Mouse (Mus musculus) forebrain, embryonic 16.5 days (tissue): ENCODE results near the gene Fkbp6. TPM values are rescaled to one million over a fixed set of nuclear protein-coding genes. Genes with fewer than 3 reads are reported as not detected.
A peak's percentile ranks its signal among the peaks of the same experiment; 100 is the strongest.

Experiments used
- ATAC-seq: fragments of 200-750 bp; cut with Nextera tagmentation; 2 replicates; pipeline ENCODE4 v1.8.0; 2017; ENCODE audit warnings: mild to moderate bottlenecking, moderate library complexity
- H3K27ac ChIP-seq: fragments of 300-500 bp; sonication (generic); 2 replicates; pipeline ENCODE4 v1.5.1; 2014; ENCODE audit warnings: low read length, control low read depth
- H3K27me3 ChIP-seq: fragments of 300-500 bp; sonication (generic); replicated peaks from 2 replicates; pipeline ENCODE4 v1.6.1; 2014; ENCODE audit warnings: low read length; ENCODE audit not compliant: control insufficient read depth, insufficient read depth
- H3K36me3 ChIP-seq: fragments of 300-500 bp; sonication (generic); 2 replicates; pipeline ENCODE4 v1.6.1; 2014; ENCODE audit not compliant: control insufficient read depth, insufficient read depth
- H3K4me1 ChIP-seq: fragments of 300-500 bp; sonication (generic); replicated peaks from 2 replicates; pipeline ENCODE4 v1.6.1; 2014; ENCODE audit warnings: low read length; ENCODE audit not compliant: control insufficient read depth, insufficient read depth
- H3K4me2 ChIP-seq: fragments of 300-500 bp; sonication (generic); 2 replicates; pipeline ENCODE4 v1.6.1; 2014; ENCODE audit warnings: mild to moderate bottlenecking, low read length, control low read depth
- H3K4me3 ChIP-seq: fragments of 300-500 bp; sonication (generic); replicated peaks from 2 replicates; pipeline ENCODE4 v1.5.1; 2014; ENCODE audit warnings: mild to moderate bottlenecking, low read length, control low read depth
- H3K9ac ChIP-seq: fragments of 300-500 bp; sonication (generic); replicated peaks from 2 replicates; pipeline ENCODE4 v1.6.1; 2014; ENCODE audit warnings: low read depth, low read length, control low read depth
- H3K9me3 ChIP-seq: fragments of 300-500 bp; sonication (generic); 2 replicates; pipeline ENCODE4 v1.6.1; 2016; ENCODE audit warnings: low read length; ENCODE audit not compliant: control insufficient read depth
- WGBS: fragments of 180-500 bp; shearing (Covaris S2); extraction: QIAGEN DNeasy Blood & Tissue Kit; methylation state at CpG from one replicate; pipeline ENCODE4 v1.1.7; 2014; 5-methylcytosine and 5-hydroxymethylcytosine counted together
- polyA plus RNA-seq: library from polyadenylated mRNA; unstranded; fragments of >200 nt; fragmentation: Nextera tagmentation; extraction: Ambion mirVana; gene quantifications from 2 replicates; pipeline ENCODE4 v1.2.1, GENCODE M21; 2015

Gene Fkbp6
- polyA plus RNA-seq, 1 experiment from 2014 or later = not detected

DNA sequence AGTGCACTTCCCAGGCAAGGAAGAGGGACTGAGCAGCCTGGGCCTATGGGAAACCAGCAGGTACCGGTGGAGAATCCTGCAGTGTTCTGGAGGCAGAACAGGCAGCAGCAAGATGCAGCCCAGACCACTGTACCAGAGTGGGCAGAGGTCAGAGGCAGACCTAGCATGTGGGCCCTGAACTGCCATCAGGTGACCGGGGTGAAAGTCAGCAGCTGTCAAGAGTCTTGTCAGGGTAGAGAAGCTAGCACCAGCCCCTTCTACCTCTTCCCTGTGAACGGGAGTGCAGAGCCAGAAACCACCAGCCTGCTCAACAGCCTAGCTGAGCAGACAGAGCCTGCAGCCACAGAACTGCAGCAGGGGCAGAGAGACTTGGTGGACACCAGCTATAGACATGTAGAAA, 47.9 kb downstream of the Fkbp6 start:
- Histone ChIP-seq H3K9me3 (no peaks in the 10 kb centered on the region), H3K9ac (no peak overlapping the region), H3K4me3 (no peak overlapping the region), H3K27ac (no peak overlapping the region), H3K4me2 (no peak overlapping the region), H3K36me3 (no peaks in the 10 kb centered on the region), H3K27me3 (no peaks in the 10 kb centered on the region), H3K4me1 (no peaks in the 10 kb centered on the region)
- no peak for ATAC-seq
- 43% methylated on average over 3 of the region's 3 CpGs for WGBS

DNA sequence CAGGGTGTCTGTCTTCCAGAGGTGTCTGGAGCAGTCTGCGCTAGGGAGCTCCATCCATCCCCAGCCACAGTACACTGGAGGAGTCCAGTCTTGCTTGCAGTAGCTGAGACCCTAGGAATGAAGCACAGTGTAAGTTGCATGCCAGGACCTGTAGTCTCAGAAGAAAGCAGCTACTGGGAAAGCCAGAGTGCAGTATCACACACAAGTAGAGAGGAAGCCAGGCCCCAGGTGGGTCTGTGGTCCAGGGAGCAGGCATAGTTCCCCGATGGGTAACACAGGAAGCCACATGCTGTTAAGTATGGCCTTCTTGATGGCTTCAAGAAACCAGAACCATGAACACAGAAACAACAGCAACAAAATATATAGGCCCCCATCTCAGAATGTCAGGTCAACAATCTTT, 57.8 kb downstream of the Fkbp6 start:
- Histone ChIP-seq H3K4me1 (no peaks in the 10 kb centered on the region), H3K36me3 (no peaks in the 10 kb centered on the region), H3K9ac (no peak overlapping the region), H3K4me3 (no peak overlapping the region), H3K9me3 (no peaks in the 10 kb centered on the region), H3K27ac (no peak overlapping the region), H3K4me2 (no peak overlapping the region), H3K27me3 (no peaks in the 10 kb centered on the region)
- ATAC-seq = no peak
- WGBS = 93% methylated on average over 2 of the region's 2 CpGs

DNA sequence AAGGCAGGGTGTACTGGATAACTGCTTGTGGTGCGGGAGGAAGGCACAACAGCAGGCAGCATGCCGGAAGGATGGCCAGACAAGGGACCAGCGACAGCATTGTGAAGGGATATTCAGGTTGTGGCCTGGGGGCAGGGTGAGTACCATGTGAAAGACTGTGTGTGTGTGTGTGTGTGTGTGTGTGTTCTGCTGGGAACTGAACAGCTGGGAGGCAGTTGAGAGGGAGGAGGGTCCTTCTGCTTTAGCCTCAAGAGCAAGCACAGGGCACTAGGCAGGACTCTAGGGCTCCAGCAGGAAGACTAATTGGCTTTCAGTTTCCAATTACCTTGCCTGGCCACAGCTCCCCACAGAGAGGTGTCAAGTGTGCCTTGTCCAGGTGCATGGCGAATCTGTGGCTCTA, 58.7 kb downstream of the Fkbp6 start:
- H3K27me3 ChIP-seq = no peaks in the 10 kb centered on the region
- no peak for ATAC-seq

DNA sequence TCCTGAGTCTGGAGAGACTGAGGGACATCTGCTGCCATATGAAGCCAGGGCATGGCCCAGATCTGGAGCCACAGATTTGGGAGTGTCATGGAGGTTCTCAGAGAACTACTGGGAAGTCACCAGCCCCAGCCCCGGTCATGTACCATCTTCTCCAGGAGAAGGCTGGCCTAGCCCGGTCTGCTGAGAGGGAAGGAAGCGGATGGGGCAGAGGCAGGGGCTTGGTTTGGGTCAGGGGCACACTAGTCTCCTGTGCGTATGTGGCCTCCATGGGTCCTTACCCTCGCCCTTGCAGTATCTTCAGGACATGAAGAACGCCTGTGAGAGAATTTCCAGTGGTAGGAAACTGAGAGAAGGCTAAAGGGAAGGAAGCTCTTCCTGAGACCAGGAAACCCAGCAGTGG, 59.1 kb downstream of the Fkbp6 start:
- Histone ChIP-seq H3K27me3 (no peaks in the 10 kb centered on the region), H3K27ac (no peak overlapping the region), H3K4me3 (no peak overlapping the region), H3K9me3 (no peaks in the 10 kb centered on the region), H3K4me1 (no peaks in the 10 kb centered on the region), H3K4me2 (no peak overlapping the region), H3K9ac (no peak overlapping the region), H3K36me3 (no peaks in the 10 kb centered on the region)
- no peak for ATAC-seq
- 91% methylated on average over 6 of the region's 6 CpGs for WGBS

More for the DNA sequence above, 58.7 kb downstream of the Fkbp6 start:
- Histone ChIP-seq H3K27ac (no peak overlapping the region), H3K9me3 (no peaks in the 10 kb centered on the region), H3K4me1 (no peaks in the 10 kb centered on the region), H3K9ac (no peak overlapping the region), H3K4me3 (no peak overlapping the region), H3K36me3 (no peaks in the 10 kb centered on the region), H3K4me2 (no peak overlapping the region)
- 39% methylated on average over 4 of the region's 4 CpGs for WGBS

DNA sequence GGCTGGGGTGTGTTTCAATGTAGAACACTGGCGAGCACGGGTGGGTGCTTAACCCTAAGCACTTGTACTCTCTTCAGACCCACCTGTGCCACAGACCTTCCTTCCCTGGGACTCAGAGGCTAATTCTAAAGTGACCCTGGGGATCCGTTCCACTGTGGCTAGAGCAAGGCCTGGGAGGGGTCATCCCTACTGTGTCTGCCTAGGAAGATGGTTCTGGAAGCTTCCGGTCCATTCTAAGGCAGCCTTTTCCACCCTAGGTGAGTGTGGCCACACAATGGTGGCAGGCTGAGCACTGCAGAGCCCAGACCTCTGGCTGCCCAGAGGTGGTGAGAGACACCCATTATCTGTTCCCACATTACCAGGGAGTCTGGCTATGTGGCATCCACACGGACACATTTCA, 62.9 kb downstream of the Fkbp6 start:
- Histone ChIP-seq H3K27me3 (no peaks in the 10 kb centered on the region), H3K4me1 (no peaks in the 10 kb centered on the region), H3K27ac (no peak overlapping the region), H3K4me2 (no peak overlapping the region), H3K9me3 (no peaks in the 10 kb centered on the region), H3K36me3 (no peaks in the 10 kb centered on the region), H3K9ac (no peak overlapping the region), H3K4me3 (no peak overlapping the region)
- no peak for ATAC-seq
- 78% methylated on average over 5 of the region's 5 CpGs for WGBS

DNA sequence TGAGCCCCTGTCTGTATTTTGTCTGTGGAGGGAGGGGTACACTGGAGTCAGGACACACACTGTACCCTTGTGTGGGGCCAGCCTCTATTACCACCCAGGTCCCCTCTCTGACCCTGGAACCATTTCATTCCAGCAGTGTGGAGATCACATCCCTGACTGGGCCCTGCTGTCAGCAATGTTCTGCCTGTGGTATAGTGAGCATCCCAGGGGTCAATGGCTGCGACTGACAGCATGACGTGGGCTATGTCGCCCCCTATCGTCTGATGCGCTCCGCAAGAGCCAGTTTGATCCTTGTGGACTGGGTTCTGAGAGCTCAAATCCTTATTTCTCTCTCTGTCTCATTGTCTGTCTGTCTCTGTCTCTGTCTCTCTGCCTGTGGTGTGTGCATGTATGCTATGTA, 63.7 kb downstream of the Fkbp6 start:
- H3K4me1 ChIP-seq = no peaks in the 10 kb centered on the region
- no peaks in the 10 kb centered on the region for H3K27me3 ChIP-seq
- no peak overlapping the region for H3K27ac ChIP-seq
- H3K36me3 ChIP-seq = no peaks in the 10 kb centered on the region
- ATAC-seq = peak; percentile 71
- no peak overlapping the region for H3K4me3 ChIP-seq
- no peaks in the 10 kb centered on the region for H3K9me3 ChIP-seq
- no peak overlapping the region for H3K9ac ChIP-seq
- H3K4me2 ChIP-seq = no peak overlapping the region
- under 1% methylated on average over 6 of the region's 6 CpGs for WGBS

DNA sequence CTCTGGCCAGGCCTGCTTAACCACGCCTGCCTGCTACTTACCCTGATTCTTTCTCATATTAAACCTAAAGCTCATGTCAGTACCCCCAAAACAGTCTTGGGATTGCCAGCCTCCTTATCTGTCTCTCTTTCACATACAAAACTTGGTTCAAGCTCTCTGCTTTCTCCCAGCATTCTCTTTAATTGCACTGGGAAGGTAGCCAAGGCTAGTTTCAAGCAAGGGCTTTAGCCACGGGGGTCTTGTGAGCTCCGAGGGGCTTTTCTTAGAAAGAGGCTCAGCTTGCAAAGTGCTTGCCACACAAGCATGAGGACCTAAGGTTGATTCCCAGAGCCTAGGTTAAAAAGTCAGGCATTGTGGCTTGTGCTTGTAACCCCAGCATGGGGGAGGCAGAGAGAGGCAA, 64.6 kb downstream of the Fkbp6 start:
- no peaks in the 10 kb centered on the region for H3K27me3 ChIP-seq
- no peak for ATAC-seq
- no peak overlapping the region for H3K4me2 ChIP-seq
- no peaks in the 10 kb centered on the region for H3K4me1 ChIP-seq
- H3K4me3 ChIP-seq = no peak overlapping the region
- no peaks in the 10 kb centered on the region for H3K36me3 ChIP-seq
- no peaks in the 10 kb centered on the region for H3K9me3 ChIP-seq
- WGBS = 24% methylated on average over 3 of the region's 3 CpGs
- no peak overlapping the region for H3K9ac ChIP-seq
- H3K27ac ChIP-seq = 0 out of 2 replicates have a peak overlapping the region, but pooled peaks have one; percentile 14

DNA sequence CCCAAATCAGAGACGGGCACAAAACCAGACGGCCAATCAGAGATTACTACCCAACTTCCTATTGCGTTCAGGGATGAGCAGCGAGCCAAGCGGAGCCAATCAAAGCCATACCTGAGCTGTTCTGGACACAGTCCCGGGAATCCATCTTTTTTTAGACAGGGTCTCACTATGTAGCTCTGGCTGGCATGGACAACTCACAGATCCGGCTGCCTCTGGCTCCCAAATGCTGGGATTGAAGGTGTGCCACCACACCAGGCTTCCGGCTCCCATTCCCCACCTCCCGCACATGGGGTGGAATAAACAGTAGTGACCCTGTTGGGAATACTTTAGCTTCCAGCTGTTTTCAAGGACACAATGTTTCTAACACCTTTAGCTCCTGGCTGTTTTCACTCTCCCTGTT, 69.6 kb downstream of the Fkbp6 start:
- Histone ChIP-seq H3K9ac (no peak overlapping the region), H3K4me2 (no peak overlapping the region), H3K4me3 (no peak overlapping the region), H3K4me1 (peaks cover 4% of the 10 kb centered on the region; the same call in 1 of the 2 replicates), H3K9me3 (no peaks in the 10 kb centered on the region), H3K36me3 (no peaks in the 10 kb centered on the region), H3K27ac (no peak overlapping the region), H3K27me3 (peaks cover 2% of the 10 kb centered on the region; the same call in 1 of the 2 replicates)
- 75% methylated on average over 9 of the region's 9 CpGs for WGBS
- ATAC-seq = no peak

DNA sequence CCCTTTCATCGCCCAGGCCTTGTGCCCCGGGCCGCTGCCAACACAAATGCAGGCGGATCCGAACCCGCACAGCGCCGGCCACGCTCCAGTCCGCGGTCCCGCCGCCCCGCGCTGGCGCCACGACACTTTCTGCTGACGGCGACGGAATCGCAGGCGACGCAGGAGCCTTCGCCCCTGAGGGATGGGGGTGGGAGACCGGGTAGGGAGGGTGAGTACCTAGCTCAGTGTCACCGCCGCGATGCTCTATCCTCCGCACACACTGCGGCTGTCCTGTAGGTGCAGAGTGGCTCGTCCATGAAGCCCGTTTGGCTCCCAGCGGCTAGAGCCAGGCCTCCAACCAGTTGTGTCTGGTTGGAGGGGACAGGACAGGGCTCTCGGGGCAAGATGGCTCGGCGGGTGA, 73.2 kb downstream of the Fkbp6 start:
- no peaks in the 10 kb centered on the region for H3K36me3 ChIP-seq
- peaks cover 2% of the 10 kb centered on the region; the same call in 1 of the 2 replicates for H3K27me3 ChIP-seq
- H3K4me3 ChIP-seq = 0 out of 2 replicates have a peak overlapping the region, but pooled peaks have one; percentile 3
- H3K27ac ChIP-seq = no peak overlapping the region
- H3K9ac ChIP-seq = no peak overlapping the region
- H3K4me2 ChIP-seq = peak overlapping the region; percentile 32
- 5% methylated on average over 36 of the region's 36 CpGs for WGBS
- H3K9me3 ChIP-seq = no peaks in the 10 kb centered on the region
- peaks cover 20% of the 10 kb centered on the region for H3K4me1 ChIP-seq
- no peak for ATAC-seq
